ENCODE assay signal across 11 mouse cellular contexts in genomic region chr6:52906801-52907200, GRCm38 (mm10).
"Had no signal": no experiment of that assay in that cellular context is flagged by ENCODE, and none has a peak within 500 bp of the region (broad histone marks: within the 10 kb centered on the region; RNA-seq: fewer than 3 reads in every experiment).

No protein-coding gene starts in this region.

- H3K9ac ChIP-seq: liver, embryonic 13.5 days had no signal

- H3K27me3 ChIP-seq: liver, embryonic 13.5 days had no signal

- DNase-seq: kidney, postnatal 25 days; layer of hippocampus, adult 9-11 months; liver, embryonic 13.5 days; lung, adult 2 months; lung, postnatal 14 days; lung, postnatal 4 days; midbrain, embryonic 14.5 days had no signal

- H3K4me3 ChIP-seq: layer of hippocampus, adult 2 months; liver, embryonic 13.5 days had no signal

- H3K27ac ChIP-seq: kidney, postnatal 0 days; layer of hippocampus, adult 2 months; liver, embryonic 13.5 days; stomach, postnatal 0 days had no signal

- H3K9me3 ChIP-seq: liver, embryonic 13.5 days had no signal

- H3K4me2 ChIP-seq: liver, embryonic 13.5 days; midbrain, embryonic 11.5 days had no signal

- H3K36me3 ChIP-seq: liver, embryonic 13.5 days had no signal
